Mouse (Mus musculus) adipocyte (in vitro differentiated cells): Measurements from ENCODE around the gene Tprg.

Experiments used
- DNase-seq: peaks from one replicate; pipeline ENCODE4 v3.0.0-alpha.2; 2016; ENCODE audit warnings: low spot score

The Tprg gene

GRCm38 (mm10) chr16:25333279-25334219 is 46.9 kb downstream of the Tprg start:
- no peak for DNase-seq

- DNase-seq = no peak
These were observed 48.6 kb downstream of the Tprg start for GRCm38 (mm10) chr16:25335058-25335703.

GRCm38 (mm10) chr16:25349626-25350025 is 63.0 kb downstream of the Tprg start:
- peak; percentile 88 for DNase-seq

- DNase-seq = no peak
These were observed 81.2 kb downstream of the Tprg start for GRCm38 (mm10) chr16:25367834-25368233.

GRCm38 (mm10) chr16:25369984-25370412 is 83.4 kb downstream of the Tprg start:
- DNase-seq = no peak

GRCm38 (mm10) chr16:25374121-25374520 is 87.5 kb downstream of the Tprg start:
- DNase-seq = no peak

- peak; percentile 50 for DNase-seq
These were observed 88.2 kb downstream of the Tprg start for GRCm38 (mm10) chr16:25374775-25375174.

- peak; percentile 97 for DNase-seq
These were observed 90.2 kb downstream of the Tprg start for GRCm38 (mm10) chr16:25376720-25377373.

GRCm38 (mm10) chr16:25377695-25378094 is 91.1 kb downstream of the Tprg start:
- DNase-seq = peak; percentile 28

GRCm38 (mm10) chr16:25385498-25386192 is 99.0 kb downstream of the Tprg start:
- DNase-seq = no peak

- no peak for DNase-seq
These were observed 108.1 kb downstream of the Tprg start for GRCm38 (mm10) chr16:25394676-25395075.

- no peak for DNase-seq
These were observed 117.5 kb downstream of the Tprg start for GRCm38 (mm10) chr16:25404156-25404555.

- peak; percentile 57 for DNase-seq
These were observed 120.7 kb downstream of the Tprg start for GRCm38 (mm10) chr16:25407204-25407886.

GRCm38 (mm10) chr16:25408032-25408431 is 121.4 kb downstream of the Tprg start:
- no peak for DNase-seq

- no peak for DNase-seq
These were observed 124.7 kb downstream of the Tprg start for GRCm38 (mm10) chr16:25411307-25411706.

- no peak for DNase-seq
These were observed 127.3 kb downstream of the Tprg start for GRCm38 (mm10) chr16:25413885-25414284.

GRCm38 (mm10) chr16:25415186-25415585 is 128.6 kb downstream of the Tprg start:
- peak; percentile 59 for DNase-seq

- no peak for DNase-seq
These were observed 131.4 kb downstream of the Tprg start for GRCm38 (mm10) chr16:25417875-25418630.

GRCm38 (mm10) chr16:25422997-25423396 is 136.4 kb downstream of the Tprg start:
- DNase-seq = no peak

GRCm38 (mm10) chr16:25424001-25424400 is 137.4 kb downstream of the Tprg start:
- no peak for DNase-seq

GRCm38 (mm10) chr16:25424915-25425314 is 138.3 kb downstream of the Tprg start:
- DNase-seq = no peak
